In the genomic region with DNA sequence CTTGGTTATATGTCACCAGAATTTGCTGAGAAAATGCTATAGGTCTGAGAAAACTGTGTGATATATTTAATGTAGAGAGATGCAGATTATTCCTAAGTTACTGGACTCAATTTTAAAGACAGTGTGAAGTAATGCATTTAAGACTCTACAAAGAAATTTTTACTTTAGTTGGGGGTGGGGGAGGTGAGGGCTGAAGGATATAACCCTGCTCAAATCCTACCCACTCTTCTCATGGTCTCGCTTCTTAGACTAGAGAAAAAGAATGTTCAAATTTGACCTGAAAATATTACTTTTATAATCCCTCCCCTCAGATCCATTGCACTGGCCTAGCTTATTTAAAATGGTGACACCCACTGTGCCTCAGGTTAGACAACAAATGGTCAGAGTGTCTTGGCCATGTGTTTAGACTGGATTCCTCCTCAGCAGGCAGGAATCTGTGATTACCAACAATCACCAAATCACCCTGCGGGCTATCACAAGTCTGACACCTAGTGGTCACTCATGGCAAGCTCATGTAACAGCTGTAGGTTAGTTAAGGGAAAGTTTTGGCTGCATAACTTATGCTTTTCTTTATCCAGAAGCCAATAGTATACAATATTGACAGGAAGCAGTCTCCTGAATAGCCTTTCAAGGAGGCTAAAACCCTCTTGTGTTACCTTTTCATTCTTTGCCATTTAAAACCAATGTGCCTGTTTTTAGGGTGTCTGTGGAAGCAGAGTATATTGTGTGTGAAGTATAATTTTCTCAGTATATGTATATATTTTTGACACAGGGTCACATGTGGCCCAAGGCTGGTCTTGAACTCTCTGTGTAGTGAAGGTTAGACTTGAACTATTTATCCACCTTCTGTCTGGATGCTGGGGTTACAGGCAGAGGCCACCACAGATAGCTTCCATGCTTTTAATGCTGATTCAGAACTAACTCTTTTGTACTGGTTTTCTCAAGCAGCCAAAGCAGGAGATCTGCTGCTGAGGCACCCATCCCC, we compare ENCODE assay signal across 9 mouse cellular contexts.
DNase-seq lines count a peak whose midpoint lies in the region; ATAC-seq lines count a peak whose summit lies in the region.
"Had no signal": no experiment of that assay in that cellular context is flagged by ENCODE, and none has a peak within 500 bp of the region (broad histone marks: within the 10 kb centered on the region; RNA-seq: fewer than 3 reads in every experiment).

No protein-coding gene starts in this region.

- no peak overlapping the region for H3K27ac ChIP-seq in forebrain, embryonic 12.5 days
- H3K27ac ChIP-seq in hindbrain, embryonic 15.5 days (replicated peaks) = no peak overlapping the region

- peak; percentile 44 to 76 for DNase-seq in heart, adult 18-20 months
- no peak for DNase-seq in heart, adult 11 months
- peak; percentile 21 for DNase-seq in c-Kit-positive CD71-positive TER-119-negative erythroid progenitor cells, embryonic 14.5 days (ENCODE audit: low read depth)
- peak; percentile 27 for DNase-seq in layer of hippocampus, adult 9-11 months
- peak; percentile 30 to 68 for DNase-seq in lung, postnatal 4 days
- peak; percentile 69 to 79 for DNase-seq in right cerebral cortex, postnatal 10 days (ENCODE audit: low spot score in 2 of 2)

- no peak overlapping the region for H3K4me2 ChIP-seq in forebrain, embryonic 12.5 days
- H3K4me2 ChIP-seq in hindbrain, embryonic 15.5 days = no peak overlapping the region

- no peaks in the 10 kb centered on the region for H3K4me1 ChIP-seq in forebrain, embryonic 12.5 days
- no peaks in the 10 kb centered on the region for H3K4me1 ChIP-seq in hindbrain, embryonic 15.5 days (replicated peaks)

- H3K4me3 ChIP-seq in forebrain, embryonic 12.5 days (replicated peaks) = no peak overlapping the region
- H3K4me3 ChIP-seq in hindbrain, embryonic 15.5 days = no peak overlapping the region
- H3K4me3 ChIP-seq: megakaryocyte, embryonic 14.5 days had no signal

- H3K9me3 ChIP-seq in forebrain, embryonic 12.5 days = no peaks in the 10 kb centered on the region
- no peaks in the 10 kb centered on the region for H3K9me3 ChIP-seq in hindbrain, embryonic 15.5 days

- H3K9ac ChIP-seq in forebrain, embryonic 12.5 days = no peak overlapping the region
- H3K9ac ChIP-seq in hindbrain, embryonic 15.5 days = no peak overlapping the region

- WGBS in forebrain, embryonic 12.5 days = 40% methylated on average over 2 of the region's 2 CpGs
- 47% methylated on average over 2 of the region's 2 CpGs for WGBS in hindbrain, embryonic 15.5 days

- ATAC-seq in forebrain, embryonic 12.5 days (ENCODE audit: low FRiP score) = peak; percentile 77
- peak; percentile 38; the same call in 1 of the 2 replicates for ATAC-seq in hindbrain, embryonic 15.5 days (ENCODE audit: low FRiP score, low read depth)

- H3K36me3 ChIP-seq in forebrain, embryonic 12.5 days (replicated peaks) = no peaks in the 10 kb centered on the region
- no peaks in the 10 kb centered on the region for H3K36me3 ChIP-seq in hindbrain, embryonic 15.5 days

- no peaks in the 10 kb centered on the region for H3K27me3 ChIP-seq in forebrain, embryonic 12.5 days
- no peaks in the 10 kb centered on the region for H3K27me3 ChIP-seq in hindbrain, embryonic 15.5 days
- H3K27me3 ChIP-seq: megakaryocyte, embryonic 14.5 days had no signal
